Mouse (Mus musculus) kidney, adult 9 months (tissue): ENCODE measurements at regions not wholly inside any gene's neighbourhood (a gene's known extent, or its start where the extent isn't known, plus 50 kb on each side); places are given as distances from the start of the nearest gene placed in this dataset.
"Not testable (repeated sequence)": the region's sequence is repeated elsewhere in the genome, so short reads cannot be mapped to it uniquely, and the experiment has no call there.

Experiments
- DNase-seq: peaks from one replicate; pipeline ENCODE4 v3.0.0; 2022

DNA sequence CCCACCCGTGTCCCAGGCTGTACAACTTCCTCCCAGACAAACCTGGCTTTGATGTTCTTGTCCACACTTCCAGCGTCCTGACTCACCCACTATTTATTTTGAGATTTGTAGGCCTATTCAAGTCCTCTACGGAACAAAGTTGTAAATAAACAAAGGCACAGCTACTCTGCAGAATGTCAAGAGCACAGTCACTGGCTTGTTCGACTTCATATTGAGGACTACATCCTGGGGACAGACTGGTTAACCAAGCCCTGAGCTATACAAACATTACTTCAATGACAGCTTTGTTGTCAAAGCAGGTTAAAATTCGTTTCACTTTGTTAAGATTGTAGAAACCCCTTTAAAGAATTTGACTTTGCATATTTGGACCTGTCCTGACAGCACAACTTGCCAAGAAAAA, 190.3 kb upstream of the Ctso start:
- DNase-seq, result no peak

DNA sequence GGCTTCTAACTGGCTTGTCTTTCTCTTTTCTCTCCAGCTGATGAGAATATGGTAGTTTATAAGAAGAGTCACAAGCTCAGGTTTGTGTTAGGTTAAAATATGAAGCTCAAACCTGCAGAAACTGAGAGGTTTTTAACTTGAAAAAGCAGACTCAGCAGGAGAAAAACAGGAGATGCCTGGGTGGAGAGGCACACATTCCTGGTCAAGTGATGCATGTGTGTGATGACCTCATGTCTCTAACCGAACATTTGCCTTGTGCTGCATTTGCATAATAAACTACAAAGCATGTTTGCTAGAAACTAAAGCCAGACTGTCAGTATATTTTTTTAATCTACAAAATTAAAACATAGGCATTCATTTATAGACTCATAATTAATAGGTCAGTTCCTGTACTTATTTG, 182.2 kb upstream of the Ctso start:
- no peak for DNase-seq

- no peak for DNase-seq
Measured at GRCm38 (mm10) chr3:81752955-81753354, 179.4 kb upstream of the Ctso start.

DNA sequence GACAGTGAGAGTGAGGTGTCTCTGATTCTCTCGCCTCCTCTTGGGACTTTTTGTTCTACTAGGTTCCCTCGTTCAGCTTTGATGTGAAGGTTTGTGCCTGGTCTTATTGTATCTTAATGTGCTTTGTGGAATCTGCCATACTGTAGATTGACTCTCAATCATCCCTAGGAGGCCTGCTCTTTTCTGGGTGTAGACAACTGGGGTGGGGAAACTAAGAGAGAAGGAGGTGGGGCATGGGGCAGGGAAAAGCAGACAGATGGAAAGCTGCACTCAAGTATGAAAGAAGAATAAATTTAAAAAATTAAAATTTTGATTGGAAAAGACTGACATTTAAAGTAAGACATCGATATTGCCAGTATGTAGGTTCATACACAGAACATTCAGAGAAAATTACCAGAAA, 172.0 kb upstream of the Ctso start:
- DNase-seq, result no peak

DNA sequence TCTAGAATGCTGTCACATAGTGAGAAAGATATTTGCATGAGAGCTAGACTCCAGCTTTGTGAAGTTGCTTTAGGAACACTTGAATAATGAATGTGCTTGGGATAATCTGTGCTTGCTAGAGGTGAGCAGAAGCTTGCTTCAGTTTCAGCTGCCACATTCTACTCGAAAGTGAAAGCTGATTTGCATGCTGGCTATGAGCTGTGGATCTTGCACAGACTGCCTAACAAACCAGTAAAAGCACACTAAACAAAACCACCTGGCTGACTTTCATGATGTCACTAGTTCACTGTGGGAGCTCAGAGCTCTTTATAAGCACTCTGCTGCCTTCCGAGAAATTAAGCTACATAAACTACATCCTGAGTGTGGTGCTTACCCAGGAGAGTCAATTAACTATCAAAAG, 171.5 kb upstream of the Ctso start:
- no peak for DNase-seq

GRCm38 (mm10) chr3:81771812-81772211, 160.6 kb upstream of the Ctso start:
- DNase-seq, result no peak

- DNase-seq, result no peak
Measured at GRCm38 (mm10) chr3:81773012-81773411, 159.4 kb upstream of the Ctso start.

GRCm38 (mm10) chr3:81782081-81782480, 150.3 kb upstream of the Ctso start:
- DNase-seq, result no peak

DNA sequence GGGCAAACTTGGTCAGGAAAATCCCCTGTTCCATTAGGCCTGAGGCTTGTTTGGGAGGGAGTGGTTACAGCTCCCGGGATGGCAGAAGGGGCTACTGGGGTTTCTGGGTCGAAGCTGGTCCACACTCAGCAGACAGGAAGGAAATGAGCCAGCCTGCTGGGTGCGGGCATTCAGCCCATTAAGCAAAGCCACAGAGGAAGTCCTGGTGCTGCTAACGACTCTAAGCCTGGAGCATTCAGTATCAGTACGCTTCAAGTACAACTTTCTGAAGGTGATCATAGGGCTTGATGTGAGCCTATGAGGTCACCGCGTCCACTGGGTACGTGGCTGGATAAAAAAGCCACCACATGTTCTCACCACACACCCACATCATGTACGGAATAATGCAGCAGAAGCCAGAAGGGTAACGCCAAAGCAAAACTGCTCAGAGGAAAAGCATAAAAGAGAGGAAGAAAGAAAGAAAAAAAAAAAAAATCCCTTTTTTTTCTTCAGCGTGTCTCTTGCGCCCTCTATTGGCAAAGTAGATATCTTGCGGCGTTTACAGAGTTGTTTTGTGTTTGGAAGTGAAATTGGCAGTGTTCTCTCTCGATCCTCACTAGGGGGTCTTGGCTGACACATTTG, 149.4 kb upstream of the Ctso start:
- DNase-seq, result peak; percentile 3

- DNase-seq, result no peak
Measured at GRCm38 (mm10) chr3:81788915-81789314, 143.5 kb upstream of the Ctso start.

DNA sequence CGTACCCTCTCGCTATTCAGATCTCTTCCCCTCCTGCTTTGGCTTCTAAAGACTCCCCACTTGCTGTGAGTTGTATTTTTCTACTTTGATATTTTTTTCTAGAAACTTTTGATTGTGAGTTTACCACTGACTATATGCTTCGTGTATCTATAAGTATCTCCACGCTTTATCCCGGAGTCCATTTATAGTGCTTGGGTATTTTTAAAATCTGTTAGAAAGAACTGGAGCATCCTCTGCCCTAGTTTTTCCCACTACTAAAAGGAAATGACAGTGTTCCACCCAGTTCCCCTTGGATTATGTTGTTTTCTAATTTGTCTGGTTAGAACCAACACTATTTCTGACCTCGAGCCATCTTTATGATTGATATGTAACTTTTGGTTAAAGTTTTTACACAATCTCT, 142.7 kb upstream of the Ctso start:
- no peak for DNase-seq

GRCm38 (mm10) chr3:81802096-81802495, 130.3 kb upstream of the Ctso start:
- no peak for DNase-seq

- DNase-seq, result no peak
Measured at GRCm38 (mm10) chr3:81805745-81806144, 126.7 kb upstream of the Ctso start.

- no peak for DNase-seq
Measured at GRCm38 (mm10) chr3:81809604-81810003, 122.8 kb upstream of the Ctso start.

DNA sequence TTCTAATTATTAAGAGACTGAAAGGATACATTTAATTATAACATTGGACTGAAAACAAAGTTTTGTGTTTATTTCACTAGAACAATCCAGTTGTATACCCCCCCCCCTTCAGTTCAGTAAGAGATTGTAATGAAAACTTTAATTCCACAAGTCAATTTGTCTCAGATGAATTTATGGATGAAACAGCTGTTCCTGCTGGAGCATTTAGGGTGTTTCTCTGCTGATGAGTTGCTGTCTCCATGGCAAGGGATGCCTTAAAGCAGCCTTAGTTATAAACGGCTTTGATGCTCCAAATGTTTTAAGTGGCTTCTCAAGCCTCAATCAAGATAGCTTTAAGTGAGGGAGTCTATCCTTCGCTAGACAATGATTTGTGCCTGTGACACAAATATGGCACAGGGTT, 112.1 kb upstream of the Ctso start:
- DNase-seq, result no peak

DNA sequence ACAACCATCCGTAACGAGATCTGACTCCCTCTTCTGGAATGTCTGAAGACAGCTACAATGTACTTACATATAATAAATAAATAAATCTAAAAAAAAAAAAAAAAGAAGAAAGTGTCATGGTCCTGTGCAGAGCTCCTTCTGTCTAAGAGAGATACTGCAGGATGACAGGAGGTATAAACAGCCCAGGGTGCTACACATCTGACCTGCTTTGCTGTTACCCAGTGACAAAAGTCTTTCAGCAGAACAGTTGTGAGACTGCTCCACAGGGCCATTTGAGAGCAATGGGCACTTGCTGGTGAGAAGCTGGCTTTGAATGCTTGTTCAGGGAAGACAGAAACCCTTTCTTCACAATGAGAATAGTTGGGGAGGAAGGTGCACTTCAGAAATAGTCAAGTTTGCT, 102.9 kb upstream of the Ctso start:
- no peak for DNase-seq

DNA sequence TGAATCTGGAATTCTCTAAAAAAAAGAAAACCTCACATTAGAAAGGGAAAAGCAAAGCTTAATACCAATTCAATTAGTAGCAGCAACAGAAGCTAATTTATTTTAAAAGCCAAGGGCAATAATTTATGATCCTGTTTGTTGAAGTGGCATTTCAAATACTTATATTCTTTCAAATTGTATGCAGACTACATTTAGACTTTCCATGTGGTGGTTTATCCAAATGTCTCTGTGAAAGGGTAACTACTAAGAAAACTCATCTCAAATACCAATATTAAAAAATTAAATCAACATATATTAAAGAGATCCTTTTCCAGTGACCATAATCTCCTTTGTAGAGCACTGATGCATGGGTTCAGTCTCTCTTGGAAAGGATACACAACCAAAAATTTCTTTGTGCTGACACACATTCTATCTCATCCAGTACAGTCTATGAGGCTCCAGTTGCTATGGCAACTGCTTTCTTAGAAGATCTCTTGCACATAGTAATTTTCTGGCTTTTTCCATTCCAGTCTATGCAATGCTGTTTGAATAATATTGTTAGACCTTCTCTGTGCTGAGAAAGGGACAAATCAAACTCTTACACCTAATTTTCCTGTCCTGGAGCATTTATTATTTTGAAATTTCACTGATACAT, 102.3 kb upstream of the Ctso start:
- no peak for DNase-seq

GRCm38 (mm10) chr3:81835380-81836157, 96.8 kb upstream of the Ctso start:
- no peak for DNase-seq

GRCm38 (mm10) chr3:81836478-81836877, 95.9 kb upstream of the Ctso start:
- DNase-seq, result no peak

GRCm38 (mm10) chr3:81838121-81838520, 94.3 kb upstream of the Ctso start:
- DNase-seq, result not testable (repeated sequence)

DNA sequence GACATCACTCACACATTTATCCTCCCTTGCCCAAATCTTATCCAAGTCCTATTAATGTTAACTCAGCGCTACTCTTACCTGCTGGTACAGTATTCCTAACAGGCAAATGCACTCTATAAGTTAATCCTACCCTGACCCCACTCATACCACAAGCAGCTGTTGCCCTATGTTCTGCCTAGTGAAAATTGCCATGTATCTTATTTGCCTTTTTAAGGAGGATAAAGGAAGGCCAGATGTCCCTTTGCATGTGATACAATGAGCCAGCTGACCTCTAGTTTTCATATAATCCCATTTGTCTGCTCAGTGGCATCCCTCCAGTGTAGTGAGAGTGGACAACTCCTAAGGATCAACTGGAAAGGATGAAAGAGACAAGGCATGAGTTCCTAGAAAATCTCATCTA, 67.9 kb upstream of the Ctso start:
- no peak for DNase-seq
